Mouse (Mus musculus) G1E (cell line): ENCODE data around the gene Tmem184a. TPM values are rescaled to one million over a fixed set of nuclear protein-coding genes. Genes with fewer than 3 reads are reported as not detected.

ENCODE experiments used
- ATAC-seq: 2 replicates; pipeline ENCODE4 v1.8.0; 2016; ENCODE audit warnings: mild to moderate bottlenecking; ENCODE audit not compliant: insufficient number of reproducible peaks, poor library complexity, low FRiP score, severe bottlenecking; ENCODE audit errors: extremely low read depth
- DNase-seq: peaks from one replicate; pipeline ENCODE4 v3.0.0; 2012; ENCODE audit warnings: low spot score
- H3K27me3 ChIP-seq: 2 replicates; pipeline ENCODE4 v1.6.1; 2012; ENCODE audit warnings: mild to moderate bottlenecking, low read length, inconsistent platforms; ENCODE audit not compliant: insufficient read depth
- H3K36me3 ChIP-seq: replicated peaks from 2 replicates; pipeline ENCODE3; 2012; ENCODE audit warnings: mild to moderate bottlenecking, inconsistent platforms
- H3K4me1 ChIP-seq: 2 replicates; pipeline ENCODE4 v1.6.1; 2012; ENCODE audit warnings: low read depth, low read length, inconsistent platforms, mixed read lengths; ENCODE audit not compliant: insufficient read depth
- H3K4me3 ChIP-seq: 2 replicates; pipeline ENCODE4 v1.5.1; 2012; ENCODE audit warnings: low read depth, mild to moderate bottlenecking, inconsistent platforms, low read length, moderate library complexity, mixed read lengths
- H3K9me3 ChIP-seq: replicated peaks from 2 replicates; pipeline ENCODE4 v1.6.1; 2012; ENCODE audit warnings: inconsistent platforms
- CTCF ChIP-seq: IDR thresholded peaks from 2 replicates; pipeline ENCODE4 v1.5.1; 2012; ENCODE audit warnings: low read depth, low read length, inconsistent platforms, mixed read lengths
- GATA1 ChIP-seq: IDR thresholded peaks from 2 replicates; pipeline ENCODE4 v1.6.1; 2012; ENCODE audit warnings: borderline replicate concordance, low read length, inconsistent platforms, mixed read lengths
- GATA2 ChIP-seq: IDR thresholded peaks from 2 replicates; pipeline ENCODE4 v1.6.1; 2012; ENCODE audit warnings: low read depth, low read length, inconsistent platforms, borderline replicate concordance
- POLR2AphosphoS5 ChIP-seq: IDR thresholded peaks from 2 replicates; pipeline ENCODE4 v1.6.1; 2012; ENCODE audit warnings: low read depth, low read length, inconsistent platforms; ENCODE audit not compliant: insufficient replicate concordance
- TAL1 ChIP-seq: conservative IDR thresholded peaks from 2 replicates; pipeline ENCODE4 v1.6.1; 2012; ENCODE audit warnings: low read depth, low read length, inconsistent platforms, mixed read lengths
- polyA plus RNA-seq: library from polyadenylated mRNA; stranded (reverse); fragments of >175 nt; gene quantifications from 2 replicates; pipeline ENCODE4 v1.2.3, GENCODE M21; 2012
- total RNA-seq, 2 experiments: library from RNA; stranded (forward) in 1 of 2; stranded (reverse) in 1 of 2; fragments of 200-1000 nt in 1 of 2; fragments of >200 nt in 1 of 2; fragmentation: Nextera tagmentation in 1 of 2; gene quantifications; 2 replicates each; pipeline ENCODE4 v1.2.3; 2014 to 2017

The Tmem184a gene
- total and polyA plus RNA-seq, 3 experiments, result 1.0 to 4.2 (median 3.4) TPM

- Histone ChIP-seq H3K4me3 (no peak overlapping the region), H3K36me3 (peaks cover 100% of the 10 kb centered on the region), H3K4me1 (no peaks in the 10 kb centered on the region; the same call in 1 of the 2 replicates), H3K27me3 (no peaks in the 10 kb centered on the region), H3K9me3 (no peaks in the 10 kb centered on the region)
- DNase-seq, result peak; percentile 60
- ATAC-seq, result peak; percentile 22; the same call in 1 of the 2 replicates
- TF ChIP-seq TAL1 (no peak), CTCF (peak; percentile 91)
Observed at GRCm38 (mm10) chr5:139764296-139764695, 55.4 kb downstream of the Tmem184a start.

- no peak for ATAC-seq
- TF ChIP-seq TAL1 (no peak), GATA2 (no peak), CTCF (no peak), POLR2AphosphoS5 (no peak), GATA1 (no peak)
- Histone ChIP-seq H3K36me3 (peaks cover 100% of the 10 kb centered on the region), H3K4me1 (peaks cover 8% of the 10 kb centered on the region; the same call in 1 of the 2 replicates), H3K27me3 (no peaks in the 10 kb centered on the region), H3K9me3 (no peaks in the 10 kb centered on the region), H3K4me3 (no peak overlapping the region)
- no peak for DNase-seq
Observed at GRCm38 (mm10) chr5:139758096-139758495, 61.6 kb downstream of the Tmem184a start.

- Histone ChIP-seq H3K4me3 (no peak overlapping the region), H3K27me3 (no peaks in the 10 kb centered on the region), H3K4me1 (peaks cover 8% of the 10 kb centered on the region; the same call in 1 of the 2 replicates), H3K9me3 (no peaks in the 10 kb centered on the region), H3K36me3 (peaks cover 100% of the 10 kb centered on the region)
- DNase-seq (no peak), ATAC-seq (no peak)
- TF ChIP-seq GATA1 (no peak), POLR2AphosphoS5 (no peak), GATA2 (no peak), TAL1 (no peak), CTCF (no peak)
Observed at GRCm38 (mm10) chr5:139756586-139756985, 63.1 kb downstream of the Tmem184a start.

- Histone ChIP-seq H3K9me3 (no peaks in the 10 kb centered on the region), H3K36me3 (peaks cover 100% of the 10 kb centered on the region), H3K27me3 (no peaks in the 10 kb centered on the region), H3K4me1 (peaks cover 8% of the 10 kb centered on the region; the same call in 1 of the 2 replicates), H3K4me3 (no peak overlapping the region)
- no peak for TF ChIP-seq GATA2
- TF ChIP-seq POLR2AphosphoS5, result no peak
- TF ChIP-seq TAL1, result no peak
- no peak for TF ChIP-seq GATA1
- TF ChIP-seq CTCF, result no peak
- DNase-seq (no peak), ATAC-seq (no peak)
Observed at GRCm38 (mm10) chr5:139756135-139756534, 63.6 kb downstream of the Tmem184a start.

GRCm38 (mm10) chr5:139754753-139755152, 65.0 kb downstream of the Tmem184a start:
- no peaks in the 10 kb centered on the region for H3K27me3 ChIP-seq
- H3K4me1 ChIP-seq, result peaks cover 8% of the 10 kb centered on the region
- H3K4me3 ChIP-seq, result no peak overlapping the region
- ATAC-seq (no peak), DNase-seq (peak; percentile 52)
- peaks cover 100% of the 10 kb centered on the region for H3K36me3 ChIP-seq
- TF ChIP-seq CTCF, result peak; percentile 80
- no peak for TF ChIP-seq GATA2
- TF ChIP-seq POLR2AphosphoS5, result no peak
- no peak for TF ChIP-seq TAL1
- H3K9me3 ChIP-seq, result no peaks in the 10 kb centered on the region

Other genes starting within 250 kb of the Tmem184a start
- gene Micall2, start 83.6 kb downstream of the Tmem184a start, total RNA-seq (2014; fragmentation: Nextera tagmentation), result 12.8 and 21.7 TPM in 2 replicates
- 8.0 and 8.5 TPM in 2 replicates for gene Micall2, start 83.6 kb downstream of the Tmem184a start, total RNA-seq (2017)
- gene Micall2, start 83.6 kb downstream of the Tmem184a start, polyA plus RNA-seq, result 22.4 and 26.3 TPM in 2 replicates
- gene Ints1, start 44.2 kb downstream of the Tmem184a start, total RNA-seq (2014; fragmentation: Nextera tagmentation), result 67.6 and 84.0 TPM in 2 replicates
- gene Ints1, start 44.2 kb downstream of the Tmem184a start, total RNA-seq (2017), result 22.1 and 25.2 TPM in 2 replicates
- 108 and 115 TPM in 2 replicates for gene Ints1, start 44.2 kb downstream of the Tmem184a start, polyA plus RNA-seq
- gene Mafk, start 28.4 kb downstream of the Tmem184a start, total RNA-seq (2014; fragmentation: Nextera tagmentation), result 6.6 and 14.6 TPM in 2 replicates
- gene Mafk, start 28.4 kb downstream of the Tmem184a start, total RNA-seq (2017), result 24.9 and 30.9 TPM in 2 replicates
- 34.5 and 39.6 TPM in 2 replicates for gene Mafk, start 28.4 kb downstream of the Tmem184a start, polyA plus RNA-seq
- not detected in 2 replicates for gene Gm26938, start 6.5 kb upstream of the Tmem184a start, total RNA-seq (2014; fragmentation: Nextera tagmentation)
- not detected in 2 replicates for gene Gm26938, start 6.5 kb upstream of the Tmem184a start, total RNA-seq (2017)
- gene Gm26938, start 6.5 kb upstream of the Tmem184a start, polyA plus RNA-seq, result not detected in 2 replicates
- gene Psmg3, start 7.0 kb upstream of the Tmem184a start, total RNA-seq (2014; fragmentation: Nextera tagmentation), result 14.0 and 17.5 TPM in 2 replicates
- gene Psmg3, start 7.0 kb upstream of the Tmem184a start, total RNA-seq (2017), result 29.3 and 34.7 TPM in 2 replicates
- 50.3 and 52.7 TPM in 2 replicates for gene Psmg3, start 7.0 kb upstream of the Tmem184a start, polyA plus RNA-seq
- gene Elfn1, start 88.0 kb upstream of the Tmem184a start, total RNA-seq (2014; fragmentation: Nextera tagmentation), result not detected in 2 replicates
- gene Elfn1, start 88.0 kb upstream of the Tmem184a start, total RNA-seq (2017), result 0.05 and 0.06 TPM in 2 replicates
- 0.02 TPM in 1 of 2 replicates, not detected in the other for gene Elfn1, start 88.0 kb upstream of the Tmem184a start, polyA plus RNA-seq